Mouse (Mus musculus): ENCODE measurements around the gene Fam219b.

The Fam219b gene

DNA sequence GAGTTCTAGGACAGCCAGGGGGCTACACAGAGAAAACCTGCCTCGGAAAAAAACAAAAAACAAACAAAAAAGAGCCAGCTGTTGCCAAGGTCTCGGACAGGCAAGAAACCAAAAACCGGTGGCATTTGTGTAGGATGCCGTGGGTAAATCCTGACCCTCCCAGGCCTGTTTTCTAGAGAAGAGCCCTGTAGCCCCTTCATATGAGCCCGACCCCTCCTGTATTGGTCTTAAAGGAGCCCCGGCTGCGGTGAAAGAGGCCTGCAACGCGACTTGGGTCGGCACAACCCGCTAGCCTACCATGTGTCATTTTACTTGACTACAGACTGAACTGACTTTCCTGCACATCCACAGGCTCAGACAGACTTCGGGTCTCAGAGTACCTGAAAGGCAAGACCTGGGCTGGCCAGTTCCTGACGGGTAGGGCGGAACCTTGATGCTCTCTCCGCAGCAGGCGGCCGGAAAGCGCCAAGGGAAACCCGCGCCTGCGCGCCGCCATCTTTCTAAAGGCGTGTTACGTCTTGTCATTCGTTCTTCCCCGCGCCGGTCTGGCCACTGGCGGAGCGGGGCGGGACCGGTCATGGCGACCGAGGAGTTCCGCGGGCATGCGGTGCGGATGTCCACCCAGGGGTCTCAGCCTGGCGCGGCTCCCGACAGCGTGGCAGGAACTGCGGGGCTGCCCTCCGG, at the start of gene Fam219b:
Gene Fam219b, plus strand, starts transcription at position 485 of the 684 bp plus-strand sequence.
- under 1% methylated on average over 45 of the region's 45 CpGs for WGBS

DNA sequence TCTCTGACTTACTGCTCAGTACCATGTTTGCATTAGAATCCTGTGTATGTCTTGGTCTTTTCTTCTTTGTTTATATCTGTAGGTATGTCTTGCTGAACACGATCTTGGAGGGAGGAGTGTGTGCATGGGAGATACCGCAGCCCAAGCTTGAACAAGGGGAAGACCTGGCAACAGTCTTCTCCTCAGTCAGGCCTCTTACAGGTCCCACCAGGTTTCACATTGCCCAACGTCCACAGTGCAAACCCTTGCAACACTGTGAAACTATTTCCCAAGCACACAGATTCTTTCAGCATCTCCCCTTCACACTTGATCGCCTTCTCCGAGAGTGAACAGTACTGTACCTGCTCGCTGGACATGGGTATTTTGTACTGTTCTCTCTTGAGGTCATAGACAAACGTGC, 49.5 kb upstream of the Fam219b start:
- WGBS = 79% methylated on average over 7 of the region's 7 CpGs

DNA sequence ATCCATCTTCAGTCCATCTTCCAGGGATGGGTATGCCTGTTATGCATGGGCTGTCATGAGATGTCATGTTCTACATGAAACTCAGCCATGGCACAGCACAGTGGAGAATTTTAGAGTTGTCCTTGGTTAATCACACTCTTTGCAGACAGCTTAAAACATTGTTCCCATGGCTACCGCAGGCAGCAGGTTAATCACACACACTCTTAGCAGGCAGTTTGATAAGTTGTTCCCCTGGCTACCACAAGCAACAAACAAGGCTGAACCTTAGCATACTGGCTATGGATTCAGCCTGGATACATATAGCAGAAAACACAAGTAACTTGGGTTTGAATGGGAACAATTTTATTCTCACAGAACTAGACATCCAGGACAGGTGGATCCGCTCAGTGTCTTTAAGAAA, 43.8 kb upstream of the Fam219b start:
- WGBS = 84% methylated on average over 2 of the region's 2 CpGs

DNA sequence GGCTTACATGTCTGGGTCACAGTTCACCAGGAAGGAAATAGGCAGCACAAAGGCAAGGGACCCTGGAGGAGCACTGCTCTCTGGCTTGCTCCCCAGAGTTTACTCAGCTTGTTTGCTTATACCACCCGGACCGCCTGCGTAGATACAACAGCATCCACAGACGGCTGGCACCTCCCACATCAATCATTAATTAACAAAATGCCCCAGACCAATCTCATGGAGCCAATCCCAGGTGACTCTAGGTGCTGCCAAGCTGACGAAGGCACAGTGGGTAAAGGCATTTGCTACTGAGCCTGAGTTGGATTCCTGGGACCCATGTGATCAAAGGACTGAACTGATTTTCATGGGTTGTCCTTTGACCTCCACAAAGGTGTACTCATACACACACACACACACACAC, 40.1 kb upstream of the Fam219b start:
- WGBS = 72% methylated on average over 5 of the region's 5 CpGs

DNA sequence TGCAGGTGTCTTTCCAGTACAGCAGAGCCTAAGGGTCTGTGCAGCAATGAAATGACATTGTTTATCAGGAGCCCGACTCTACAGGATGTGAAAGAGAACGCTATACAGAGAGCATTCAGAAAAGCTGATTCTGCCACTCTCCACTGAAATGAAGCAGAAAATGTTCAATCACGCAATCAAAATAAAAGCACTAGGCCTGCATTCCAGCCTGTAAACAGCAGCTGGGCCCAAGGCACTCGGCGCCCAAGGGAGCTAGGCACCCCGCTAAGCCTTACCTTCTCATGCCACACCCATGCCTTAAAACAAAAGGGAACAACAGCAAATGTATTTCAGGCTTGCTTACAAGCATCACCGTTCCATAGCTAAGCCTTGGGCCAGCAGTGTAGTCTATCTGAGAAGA, 38.8 kb upstream of the Fam219b start:
- WGBS = 64% methylated on average over 7 of the region's 7 CpGs

DNA sequence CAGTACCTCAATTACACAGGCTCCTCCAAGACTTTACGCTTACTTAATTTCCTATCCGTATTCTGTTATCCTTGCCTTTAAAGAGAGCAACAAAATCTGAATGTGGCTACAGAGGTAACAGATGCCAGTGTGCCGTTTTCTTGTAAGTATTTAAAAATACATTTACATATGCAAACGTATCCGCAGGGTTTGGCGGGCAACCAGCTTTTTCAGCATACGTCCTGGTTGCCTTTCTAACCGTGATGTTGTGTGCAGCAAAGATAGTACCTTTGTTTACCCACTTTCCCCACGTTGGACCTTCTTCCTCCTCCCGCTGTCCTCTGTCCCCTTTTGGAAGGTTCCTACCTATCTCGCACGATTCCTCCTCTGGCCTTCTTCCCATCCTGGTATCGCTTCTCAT, 35.9 kb upstream of the Fam219b start:
- 11% methylated on average over 13 of the region's 13 CpGs for WGBS

DNA sequence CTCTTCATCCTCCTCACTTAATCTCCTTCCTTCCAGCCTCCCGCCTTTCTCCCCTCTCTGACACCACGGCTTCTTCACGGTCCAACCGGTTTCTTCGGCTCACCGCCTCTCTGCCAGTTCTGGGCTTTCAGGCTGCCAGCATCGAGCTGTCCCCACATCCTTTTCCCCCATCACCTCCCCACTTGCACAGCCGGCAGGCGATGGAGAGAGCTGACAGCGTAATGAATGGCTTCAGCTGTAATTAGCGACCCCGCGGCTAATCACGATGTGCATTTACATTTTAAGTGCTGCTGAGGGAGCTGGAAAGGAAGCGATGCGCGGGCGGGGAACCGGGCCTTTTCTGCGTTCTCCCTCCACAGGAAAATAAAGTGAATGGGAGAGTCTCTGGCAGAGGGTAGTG, 35.5 kb upstream of the Fam219b start:
- 6% methylated on average over 20 of the region's 20 CpGs for WGBS

DNA sequence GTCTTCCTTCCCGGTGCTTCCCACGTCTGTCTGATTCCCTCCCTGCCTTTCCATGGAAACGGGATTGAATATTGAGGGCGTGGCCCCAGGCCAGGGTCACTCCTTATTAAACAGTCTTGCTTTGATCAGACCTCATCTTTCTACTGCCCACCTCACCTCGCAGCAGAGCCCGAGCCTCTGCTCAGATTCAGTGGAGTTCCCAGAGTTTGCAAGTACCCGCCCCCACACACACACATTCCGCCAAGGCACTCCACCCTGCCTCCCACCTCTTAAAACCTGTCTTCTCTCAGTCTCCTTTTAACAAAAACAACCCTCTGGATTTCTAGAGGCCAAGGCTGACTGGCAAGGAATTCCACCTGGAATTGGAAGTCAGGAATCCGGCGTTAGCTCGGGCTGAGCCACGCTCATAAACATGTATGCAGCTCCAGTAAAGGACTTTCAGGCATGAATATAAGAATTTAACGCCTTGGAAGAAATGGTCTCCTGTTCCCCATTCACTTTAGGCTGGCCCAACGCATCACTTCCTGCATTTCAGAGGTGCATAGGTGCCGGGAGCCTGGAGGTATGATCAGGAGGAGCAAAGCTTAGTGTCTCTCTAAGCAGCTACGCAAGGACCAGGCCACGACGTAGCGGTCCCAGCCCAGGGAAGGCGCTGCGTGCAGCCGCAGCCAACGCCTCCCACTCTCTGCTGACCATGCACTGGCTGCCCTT, 34.3 kb upstream of the Fam219b start:
- 23% methylated on average over 23 of the region's 23 CpGs for WGBS

DNA sequence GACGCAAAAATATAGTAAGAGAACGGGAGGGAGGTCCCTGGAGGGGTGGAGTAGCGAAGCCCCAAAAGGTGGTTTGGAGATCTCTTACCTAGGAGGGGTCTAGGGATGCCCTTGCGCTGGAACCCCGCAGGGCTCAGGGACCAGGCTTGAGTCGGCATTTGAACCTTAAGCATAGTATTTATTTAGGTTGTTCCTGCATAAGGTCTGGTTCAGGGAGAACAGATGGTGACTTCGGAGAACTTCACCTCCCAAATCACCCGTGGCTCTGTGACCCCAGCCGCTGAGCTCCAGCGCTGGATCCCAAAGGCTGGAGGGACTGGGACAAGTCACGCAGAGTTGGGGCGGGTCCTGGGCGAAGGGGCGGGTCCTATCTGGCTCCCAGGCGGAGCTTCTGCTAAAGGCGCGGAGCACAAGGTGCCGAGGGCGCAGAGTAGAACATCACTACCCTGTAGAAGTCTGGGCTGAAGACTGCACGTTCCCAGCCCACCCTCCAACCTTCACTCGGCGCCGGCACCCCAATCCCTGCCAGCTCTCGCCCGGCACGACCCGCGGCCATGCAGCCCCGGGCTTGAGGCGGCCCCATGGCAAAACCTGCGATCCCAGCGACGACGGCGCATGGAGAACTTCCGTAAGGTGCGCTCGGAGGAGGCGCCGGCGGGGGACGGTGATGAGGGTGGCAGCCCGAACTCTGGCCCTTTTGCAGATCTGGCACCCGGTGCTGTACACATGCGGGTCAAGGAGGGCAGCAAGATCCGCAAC, 33.5 kb upstream of the Fam219b start, which contains the start of gene Rpp25:
Gene Rpp25, plus strand, starts transcription at position 405 of the 759 bp plus-strand sequence.
- WGBS = 1% methylated on average over 46 of the region's 46 CpGs

DNA sequence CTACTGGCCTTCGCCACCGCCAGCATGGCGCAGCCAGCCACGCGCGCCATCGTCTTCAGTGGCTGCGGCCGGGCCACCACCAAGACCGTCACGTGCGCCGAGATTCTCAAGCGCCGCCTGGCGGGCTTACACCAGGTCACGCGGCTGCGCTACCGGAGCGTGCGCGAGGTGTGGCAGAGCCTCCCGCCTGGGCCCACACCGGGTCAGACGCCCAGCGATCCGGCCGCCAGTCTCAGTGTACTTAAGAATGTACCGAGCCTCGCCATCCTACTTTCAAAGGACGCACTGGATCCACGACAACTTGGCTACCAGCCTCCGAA, 33.0 kb upstream of the Fam219b start:
- WGBS = under 1% methylated on average over 34 of the region's 34 CpGs

DNA sequence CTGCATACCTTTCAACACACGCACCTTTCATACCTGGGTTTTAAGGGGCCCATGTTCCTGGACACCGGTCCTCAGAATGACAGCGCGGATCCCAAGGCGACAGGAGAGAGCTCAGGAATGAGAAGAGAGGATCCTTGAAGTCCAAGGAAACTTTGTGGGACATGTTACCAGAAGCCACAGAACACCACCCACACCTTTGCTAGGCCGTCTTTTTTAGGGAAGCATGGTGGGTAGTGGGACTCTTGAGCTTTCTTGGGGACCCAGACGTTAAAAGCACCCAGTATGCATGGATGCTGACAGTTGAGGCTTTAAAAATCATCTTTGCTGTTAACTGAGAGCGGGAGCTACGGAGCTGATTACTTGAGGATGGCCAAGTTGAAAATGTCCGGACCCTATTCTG, 32.4 kb upstream of the Fam219b start:
- WGBS = 49% methylated on average over 10 of the region's 10 CpGs

DNA sequence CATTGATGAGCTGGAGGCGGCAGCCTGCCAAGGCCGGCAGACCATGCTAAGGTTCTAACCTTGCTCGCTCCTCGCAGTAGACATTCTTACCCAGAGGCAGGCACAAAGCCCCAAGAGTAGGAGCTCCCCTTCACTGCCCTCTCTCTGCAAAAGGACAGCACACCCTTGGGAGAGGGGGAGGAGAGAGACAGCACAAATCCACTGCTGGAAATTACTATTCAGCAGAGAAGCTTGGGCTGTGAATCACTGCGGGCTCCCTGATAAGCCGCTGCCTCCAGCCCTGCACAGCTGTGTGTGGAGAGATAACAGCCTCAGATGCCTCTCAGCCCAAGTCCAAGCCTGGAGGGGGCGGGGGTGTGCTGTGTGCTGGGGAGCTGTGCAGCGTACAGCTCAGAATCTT, 31.6 kb upstream of the Fam219b start:
- 15% methylated on average over 8 of the region's 8 CpGs for WGBS

DNA sequence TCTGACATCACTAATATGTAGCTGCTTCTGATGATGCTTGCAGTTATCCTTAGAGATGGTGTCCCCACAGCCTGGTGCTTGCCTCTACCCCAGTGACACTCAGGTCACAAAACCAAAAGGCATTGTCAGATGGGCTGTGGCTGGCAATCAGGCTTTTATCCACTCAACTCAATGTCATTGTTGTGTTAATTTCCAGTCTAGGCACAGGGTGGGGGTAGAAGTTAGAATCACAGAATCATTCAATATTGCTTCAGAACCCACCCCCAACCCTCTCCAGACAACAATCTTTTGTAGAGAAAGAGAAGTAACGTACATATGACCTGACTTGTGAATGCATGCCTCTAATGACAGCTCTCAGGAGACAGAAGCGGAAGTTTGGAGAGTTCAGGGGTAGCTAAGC, 26.8 kb upstream of the Fam219b start:
- WGBS = 87% methylated on average over 2 of the region's 2 CpGs

DNA sequence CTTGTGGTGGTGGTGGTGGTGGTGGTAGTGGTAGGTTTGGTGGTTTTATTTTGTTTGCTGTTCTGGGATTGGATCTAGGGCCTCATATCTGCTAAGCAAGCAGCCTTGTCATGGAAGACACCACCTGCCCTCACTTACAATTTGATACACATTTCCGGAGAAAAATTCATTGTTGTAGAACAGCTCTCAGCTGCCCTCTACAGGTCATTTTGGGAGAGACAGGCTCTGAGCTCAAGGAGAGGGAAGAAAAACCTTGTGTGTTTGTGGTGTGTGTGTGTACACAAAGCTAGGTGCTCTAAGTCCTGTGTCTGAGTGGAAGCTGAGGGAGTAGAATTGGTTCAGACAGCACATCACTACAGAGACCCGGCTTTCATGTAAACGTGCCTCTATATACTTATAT, 20.2 kb upstream of the Fam219b start:
- 4% methylated on average over 3 of the region's 3 CpGs for WGBS

DNA sequence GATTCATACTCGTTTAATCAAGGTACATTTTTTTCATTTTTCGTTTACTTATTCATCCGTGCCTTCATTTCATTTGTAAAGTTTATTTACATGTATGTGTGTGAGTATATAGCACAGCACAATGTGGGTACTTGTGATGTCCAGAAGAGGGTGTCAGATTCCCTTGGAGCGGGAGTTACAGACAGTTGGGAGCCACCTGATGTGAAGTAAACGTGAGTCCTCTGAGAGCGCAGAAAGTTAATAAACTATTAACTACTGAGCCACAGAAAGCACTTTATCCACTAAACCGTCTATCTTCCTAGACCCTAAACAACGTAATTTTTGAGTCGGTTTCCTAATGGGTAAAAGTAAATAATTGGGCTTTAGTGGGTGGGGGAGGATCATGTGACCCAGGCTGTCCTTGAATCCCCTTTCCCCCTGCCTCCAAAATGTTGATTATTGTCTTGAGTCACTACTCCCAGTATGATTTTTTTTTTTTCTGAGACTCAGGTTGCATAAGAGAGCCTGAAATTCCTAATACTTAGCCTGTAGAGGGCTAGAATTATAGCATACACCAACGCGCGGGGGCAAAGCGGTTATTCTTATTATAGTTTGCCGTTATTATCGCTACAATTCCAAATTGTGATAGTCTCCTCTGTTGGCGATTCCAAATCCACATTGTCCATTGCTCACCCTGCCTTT, 16.8 kb upstream of the Fam219b start:
- 21% methylated on average over 16 of the region's 16 CpGs for WGBS

DNA sequence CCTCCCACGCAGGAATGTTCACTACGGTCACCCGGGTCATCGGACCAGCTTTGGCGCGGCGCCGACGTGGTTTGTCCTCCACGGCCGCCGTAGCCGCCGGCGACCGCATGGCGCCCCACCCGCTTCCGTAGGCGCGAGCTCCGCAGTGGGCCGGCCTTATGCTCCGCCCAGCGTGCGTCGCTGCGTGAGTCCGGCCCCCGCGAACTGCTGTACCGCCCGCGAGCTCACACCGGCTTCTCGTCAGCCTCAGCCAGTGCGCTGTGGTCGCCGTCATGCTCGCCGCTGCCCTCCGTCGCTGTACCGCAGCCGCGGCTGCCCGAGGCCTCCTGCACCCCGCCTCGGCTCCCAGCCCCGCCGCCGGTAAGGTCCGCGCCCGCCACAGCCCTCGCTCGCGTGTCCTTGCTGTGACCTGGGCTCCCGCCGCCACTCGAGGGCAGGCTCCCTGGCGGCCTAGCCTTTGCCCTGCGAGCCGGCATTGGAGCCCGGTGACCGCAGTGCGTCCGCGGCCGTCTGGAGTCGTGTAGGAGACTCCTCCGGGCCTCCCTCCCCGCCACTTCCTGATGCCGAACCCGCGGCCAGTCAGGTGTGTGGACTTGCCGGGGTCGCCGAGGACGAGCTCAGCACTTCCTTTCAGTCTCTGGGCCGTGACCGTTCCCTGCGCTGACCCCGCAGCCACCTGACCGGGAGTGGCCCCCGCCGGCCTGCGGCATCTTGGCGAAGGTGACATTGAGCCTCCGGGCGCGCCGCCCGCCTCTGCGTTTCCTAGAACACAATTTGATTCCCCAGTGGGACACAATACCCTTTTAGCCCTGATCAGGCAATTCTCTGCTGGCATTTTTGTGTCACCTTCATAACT, 16.0 kb upstream of the Fam219b start, which contains the start of gene Cox5a:
Gene Cox5a, plus strand, starts transcription at position 219 of the 856 bp plus-strand sequence.
- WGBS = under 1% methylated on average over 85 of the region's 95 CpGs

DNA sequence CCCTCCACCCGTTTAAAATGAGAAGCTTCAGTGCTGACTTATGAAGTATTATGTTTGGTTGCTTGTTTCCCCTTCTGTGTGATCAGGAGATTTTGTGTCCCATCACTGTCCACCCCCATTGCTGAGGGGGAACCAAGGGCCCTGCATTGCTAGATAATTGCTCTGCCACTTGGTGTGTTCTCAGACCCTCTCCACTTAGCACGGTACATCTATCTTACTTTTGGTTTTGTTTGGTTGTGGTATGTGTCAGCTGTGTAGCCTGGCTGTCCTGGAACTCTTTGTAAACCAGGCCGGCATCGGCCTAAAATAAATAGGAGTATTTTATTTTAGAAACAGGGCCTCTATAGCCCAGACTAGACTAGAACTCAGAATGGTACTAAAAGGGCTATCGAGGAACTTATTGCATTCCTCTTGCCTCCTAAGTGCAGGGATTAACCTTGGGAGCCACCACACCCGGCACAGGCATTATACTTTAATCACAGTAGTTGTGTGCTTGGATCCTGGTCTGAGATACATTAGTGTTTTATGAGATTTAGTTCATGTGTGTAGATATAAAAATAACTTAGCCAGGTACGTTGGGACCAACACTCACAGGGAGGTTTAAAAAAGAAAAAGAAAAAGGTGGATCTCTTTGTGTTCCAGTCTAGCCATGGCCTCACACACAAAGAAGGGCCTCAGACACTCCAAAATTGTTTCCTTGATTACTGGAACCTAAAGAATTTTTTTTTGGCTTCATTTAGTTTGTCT, 15.0 kb upstream of the Fam219b start:
- WGBS = 10% methylated on average over 7 of the region's 7 CpGs

DNA sequence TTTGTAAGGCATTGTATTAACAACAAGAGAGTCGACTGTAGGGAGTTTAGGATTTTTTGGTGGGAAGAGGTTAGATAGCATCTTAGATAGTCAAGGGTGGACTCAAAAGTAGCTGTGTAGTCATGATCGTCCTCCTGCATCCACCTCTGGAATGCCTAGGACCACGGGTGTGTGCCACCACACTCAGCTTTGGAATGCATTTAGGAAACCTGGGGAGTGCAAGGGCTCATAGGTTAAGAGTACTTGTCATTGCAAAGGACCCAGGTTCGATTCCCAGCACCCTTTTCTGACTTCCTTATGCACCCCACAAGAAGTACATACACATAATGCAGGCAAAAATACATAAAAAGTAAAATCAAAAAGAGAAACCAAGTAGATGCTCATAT, 14.5 kb upstream of the Fam219b start:
- WGBS = 61% methylated on average over 4 of the region's 4 CpGs

DNA sequence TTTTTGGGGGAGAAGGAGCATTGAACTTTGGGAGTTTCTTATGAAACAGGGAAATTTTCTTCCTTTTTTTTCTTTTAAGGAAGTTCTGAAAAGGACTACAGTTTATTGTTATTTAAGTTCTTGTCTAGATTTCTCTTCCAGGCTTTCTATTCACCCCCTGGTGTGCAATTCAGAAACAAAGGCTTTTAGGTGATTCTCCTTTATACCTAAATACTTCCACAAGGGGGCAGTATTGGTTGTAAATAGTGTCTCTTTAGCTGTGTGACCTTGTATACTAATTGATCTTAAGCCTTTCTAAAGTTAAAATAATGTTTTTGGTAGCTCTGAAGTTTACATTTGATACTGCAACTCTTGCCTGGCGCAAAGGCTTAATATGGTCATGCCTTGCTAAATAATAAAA, 13.6 kb upstream of the Fam219b start:
- WGBS = 82% methylated on average over 1 of the region's 1 CpGs

DNA sequence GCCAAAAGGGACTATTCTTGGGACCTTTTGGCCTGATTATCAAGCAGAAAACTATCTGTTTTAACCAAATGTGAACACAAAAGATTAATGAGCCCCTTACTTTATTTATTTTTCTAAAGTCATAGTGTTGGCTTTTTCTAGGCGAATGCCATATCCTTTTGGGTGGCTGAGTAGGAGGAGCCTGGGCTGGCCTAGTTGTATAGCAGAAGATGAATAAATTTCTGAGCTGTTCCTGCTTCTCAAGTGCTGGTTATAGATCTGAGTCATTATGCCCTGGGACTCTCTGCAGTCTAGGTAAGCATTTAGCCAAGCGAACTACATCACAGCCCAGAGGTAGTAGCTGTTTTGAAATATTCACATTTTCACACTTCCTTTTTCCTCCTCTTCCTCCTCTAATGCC, 11.8 kb upstream of the Fam219b start:
- 27% methylated on average over 2 of the region's 2 CpGs for WGBS

DNA sequence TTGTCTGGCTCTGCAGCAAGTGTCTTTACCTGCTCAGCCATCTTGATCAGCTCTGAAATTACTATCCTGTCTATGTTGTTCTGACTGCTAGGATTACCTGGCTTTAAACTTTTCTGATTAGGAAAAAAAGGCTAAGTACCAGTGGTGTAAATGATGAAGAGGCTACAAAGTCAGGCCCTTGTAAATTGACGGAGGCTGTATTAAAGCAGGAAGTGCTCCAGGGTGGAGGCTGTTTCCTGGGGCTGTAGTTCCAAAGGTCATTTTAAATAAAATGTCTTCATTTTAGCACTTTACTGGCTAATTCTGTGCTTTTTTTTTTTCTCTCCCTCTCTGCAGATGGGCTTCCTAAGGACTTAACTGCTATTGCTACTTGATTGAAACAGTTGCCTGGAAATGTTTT, 5.4 kb upstream of the Fam219b start:
- 72% methylated on average over 1 of the region's 1 CpGs for WGBS

Data from cerebral cortex, adult 2 months (tissue).